Comparison of ENCODE assay signal across 8 mouse cellular contexts in the genomic region with DNA sequence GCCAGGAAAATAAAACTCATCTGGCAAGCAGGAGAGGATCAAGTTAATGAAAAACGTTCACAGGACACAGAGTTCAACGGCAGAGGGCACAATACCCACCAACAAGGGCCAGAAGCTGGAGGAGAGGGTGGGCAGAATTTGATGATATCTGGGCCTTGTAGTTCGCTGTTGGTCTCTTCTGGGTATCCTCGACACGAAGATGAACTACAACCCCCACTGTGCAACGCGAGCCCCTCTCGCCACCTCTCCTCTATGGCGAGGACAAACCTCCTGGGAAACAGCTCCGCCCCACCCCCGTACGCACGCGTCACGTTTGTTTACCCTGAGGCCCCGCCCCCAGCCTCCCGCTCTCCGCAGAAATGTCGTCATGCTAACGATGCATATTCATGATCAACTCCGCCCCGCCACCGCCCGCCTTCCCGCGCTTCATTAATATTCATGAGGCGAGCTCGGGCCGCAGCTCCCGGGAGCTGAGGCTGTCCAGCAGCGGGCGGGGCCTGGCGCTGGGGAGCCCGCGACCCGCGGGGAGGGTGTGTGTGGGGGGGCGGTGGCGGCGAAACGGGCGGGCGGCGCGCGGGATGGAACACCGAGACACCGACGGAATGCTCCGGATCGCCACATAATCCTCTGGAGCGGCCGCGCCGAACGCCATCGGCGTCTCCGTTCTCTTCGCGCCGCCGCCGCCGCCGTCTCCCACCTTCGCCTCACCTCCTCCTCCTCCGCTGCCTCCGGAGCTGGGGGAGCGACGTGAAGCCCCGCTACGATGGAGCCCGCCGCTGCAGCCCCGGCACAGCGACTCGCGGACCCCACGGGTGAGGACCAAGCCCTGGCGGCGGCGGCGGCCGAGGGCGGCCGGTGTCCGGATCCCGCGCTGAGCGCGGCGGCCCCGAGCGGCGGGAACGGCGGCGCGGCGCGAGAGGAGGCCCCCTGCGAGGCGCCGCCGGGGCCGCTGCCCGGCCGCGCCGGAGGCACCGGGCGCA. TPM values are rescaled to one million over a fixed set of nuclear protein-coding genes. Genes with fewer than 3 reads are reported as not detected.
DNase-seq lines count a peak whose midpoint lies in the region; ATAC-seq and TF ChIP-seq lines count a peak whose summit lies in the region.

A gene (plus strand): TSS at position 512 of the 980 bp plus-strand sequence.

- H3K4me3 ChIP-seq in bone marrow macrophage, adult 2 months (ENCODE audit: insufficient read depth, low read length), result peak within 1 kb of the TSS; percentile 89
- H3K4me3 ChIP-seq in embryonic fibroblast, embryonic 13.5 days (ENCODE audit: insufficient read depth, low read length), result peak within 1 kb of the TSS; percentile 80
- H3K4me3 ChIP-seq in kidney, embryonic 14.5 days (ENCODE audit: low read length), result peak within 1 kb of the TSS; percentile 83
- peak within 1 kb of the TSS; percentile 76 for H3K4me3 ChIP-seq in limb, embryonic 15.5 days

- H3K9ac ChIP-seq in kidney, embryonic 14.5 days (ENCODE audit: low read depth, low read length), result peak within 1 kb of the TSS; percentile 90
- H3K9ac ChIP-seq in limb, embryonic 15.5 days, result peak within 1 kb of the TSS; percentile 85

- peak within 1 kb of the TSS; percentile 57 for H3K27ac ChIP-seq in bone marrow macrophage, adult 2 months (ENCODE audit: insufficient read depth, low read depth, low read length)
- peak within 1 kb of the TSS; percentile 94 for H3K27ac ChIP-seq in embryonic fibroblast, embryonic 13.5 days (ENCODE audit: insufficient read depth, low read length)
- peak within 1 kb of the TSS; percentile 77; the same call in 1 of the 2 replicates for H3K27ac ChIP-seq in kidney, embryonic 14.5 days (ENCODE audit: low read depth, low read length)
- peak within 1 kb of the TSS; percentile 91 for H3K27ac ChIP-seq in limb, embryonic 15.5 days

- H3K36me3 ChIP-seq in kidney, embryonic 14.5 days (ENCODE audit: control insufficient read depth, insufficient read depth, low read length), result no peaks in the 10 kb centered on the region
- no peaks in the 10 kb centered on the region for H3K36me3 ChIP-seq in limb, embryonic 15.5 days

- H3K4me1 ChIP-seq in bone marrow macrophage, adult 2 months (ENCODE audit: control insufficient read depth, insufficient read depth, low read length), result peaks cover 15% of the 10 kb centered on the region
- H3K4me1 ChIP-seq in embryonic fibroblast, embryonic 13.5 days (ENCODE audit: control insufficient read depth, insufficient read depth, low read length), result peaks cover 5% of the 10 kb centered on the region; the same call in 1 of the 2 replicates
- peaks cover 11% of the 10 kb centered on the region; the same call in 1 of the 2 replicates for H3K4me1 ChIP-seq in kidney, embryonic 14.5 days (ENCODE audit: control insufficient read depth, insufficient read depth, low read length)
- H3K4me1 ChIP-seq in limb, embryonic 15.5 days, result peaks cover 14% of the 10 kb centered on the region

- no peaks in the 10 kb centered on the region for H3K27me3 ChIP-seq in kidney, embryonic 14.5 days (ENCODE audit: control insufficient read depth, insufficient read depth, low read length)
- no peaks in the 10 kb centered on the region for H3K27me3 ChIP-seq in limb, embryonic 15.5 days

- TF ChIP-seq CTCF in bone marrow macrophage, adult 2 months (IDR thresholded peaks at IDR 0.05; ENCODE audit: low read depth, low read length), result peak; percentile 34; the same call in 1 of the 2 replicates
- TF ChIP-seq CTCF in embryonic fibroblast, embryonic 13.5 days (IDR thresholded peaks at IDR 0.05; ENCODE audit: borderline replicate concordance, insufficient read depth, low read length), result peak; percentile 59; the same call in 1 of the 2 replicates

- peak; percentile 100 for DNase-seq in A20 (ENCODE audit: low read depth, low spot score)
- DNase-seq in heart, adult 9 months (ENCODE audit: low spot score in 2 of 2), result peak; percentile 99 to 100
- DNase-seq in monocyte, adult 2 months (ENCODE audit: low read depth in 1 of 2, low spot score in 2 of 2), result peak; percentile 98 to 99
- DNase-seq in spleen, postnatal 36 days (ENCODE audit: low spot score in 2 of 2), result peak; percentile 100

- peak within 1 kb of the TSS; percentile 51 for H3K4me2 ChIP-seq in kidney, embryonic 14.5 days (replicated peaks; ENCODE audit: low read depth, low read length)
- H3K4me2 ChIP-seq in limb, embryonic 15.5 days, result peak within 1 kb of the TSS; percentile 79

- TF ChIP-seq POLR2A in bone marrow macrophage, adult 2 months (IDR thresholded peaks at IDR 0.05; ENCODE audit: borderline replicate concordance, low read depth, low read length), result no peak
- peak; percentile 72 for TF ChIP-seq POLR2A in embryonic fibroblast, embryonic 13.5 days (IDR thresholded peaks at IDR 0.05; ENCODE audit: low read depth, low read length)

- under 1% methylated on average over 82 of the region's 113 CpGs for WGBS in kidney, embryonic 14.5 days
- WGBS in limb, embryonic 15.5 days, result under 1% methylated on average over 87 of the region's 113 CpGs

- H3K9me3 ChIP-seq in kidney, embryonic 14.5 days (ENCODE audit: control insufficient read depth, low read length), result no peaks in the 10 kb centered on the region
- no peaks in the 10 kb centered on the region for H3K9me3 ChIP-seq in limb, embryonic 15.5 days

- peak; percentile 99 for ATAC-seq in kidney, embryonic 14.5 days (ENCODE audit: low FRiP score, low TSS enrichment)
- ATAC-seq in limb, embryonic 15.5 days (ENCODE audit: insufficient number of reproducible peaks, low FRiP score, low TSS enrichment, low read depth), result peak; percentile 99

RNA-seq across cellular contexts. Expression of the gene that starts here (rescaled TPM):
- 7.6 and 8.9 TPM in 2 replicates for polyA plus RNA-seq in bone marrow macrophage, adult 2 months (2012; ENCODE audit: insufficient read depth, insufficient read length, missing spikeins)
- 14.3 and 25.0 TPM in 2 replicates for polyA plus RNA-seq in embryonic fibroblast, embryonic 13.5 days (2011; ENCODE audit: insufficient read length, low read depth, missing spikeins)
- 4.5 and 4.8 TPM in 2 replicates for polyA plus RNA-seq in kidney, embryonic 14.5 days (2014; fragmentation: Nextera tagmentation; extraction: Ambion mirVana)
- 3.4 and 4.0 TPM in 2 replicates for polyA plus RNA-seq in limb, embryonic 15.5 days (2015; fragmentation: Nextera tagmentation; extraction: Ambion mirVana)

Comparison
In these comparisons a context has a peak if more than half of its experiments do, and no peak if none do; other contexts are left out.
1. Peak in every context shown above with its lines: DNase-seq, ATAC-seq, H3K4me3 ChIP-seq and H3K27ac ChIP-seq.